Mouse (Mus musculus): ENCODE measurements around the gene Olfr49. TPM values are rescaled to one million over a fixed set of nuclear protein-coding genes. Genes with fewer than 3 reads are reported as not detected.

The Olfr49 gene
- total RNA-seq (2012; rRNA removed) = not detected in 2 replicates

GRCm38 (mm10) chr14:54284839-54285238 is at the start of gene Olfr49:
Gene Olfr49 (minus strand): TSS chr14:54284939.
- H3K27ac ChIP-seq (ENCODE audit: insufficient read depth, low read depth, low read length, poor library complexity, severe bottlenecking) = no peak within 1 kb of the TSS
- TF ChIP-seq HCFC1 (IDR thresholded peaks at IDR 0.05; ENCODE audit: borderline replicate concordance, insufficient read depth, low read length) (no peak), CHD2 (IDR thresholded peaks at IDR 0.05; ENCODE audit: low read depth, low read length) (no peak), MAFK (IDR thresholded peaks at IDR 0.05; ENCODE audit: insufficient read depth, low read depth, low read length) (no peak), ZNF384 (IDR thresholded peaks at IDR 0.05; ENCODE audit: low read depth, low read length) (no peak), ZC3H11A (IDR thresholded peaks at IDR 0.05; ENCODE audit: borderline replicate concordance, low read depth, low read length) (no peak)
- no peaks in the 10 kb centered on the region for H3K36me3 ChIP-seq (ENCODE audit: control insufficient read depth, insufficient read depth, low read length, poor library complexity, severe bottlenecking)
- no peaks in the 10 kb centered on the region for H3K4me1 ChIP-seq (ENCODE audit: control insufficient read depth in 2 of 2, insufficient read depth in 2 of 2, low read length in 2 of 2, poor library complexity in 1 of 2)
- no peak for DNase-seq (ENCODE audit: low read depth, low spot score)
- no peaks in the 10 kb centered on the region for H3K9me3 ChIP-seq (ENCODE audit: control insufficient read depth, insufficient read depth, low read depth, low read length)
- H3K9ac ChIP-seq (ENCODE audit: insufficient read depth, low read depth, low read length, poor library complexity, severe bottlenecking) = no peak within 1 kb of the TSS
- H3K4me3 ChIP-seq (ENCODE audit: insufficient read depth in 1 of 2, low read depth in 1 of 2, low read length in 2 of 2, poor library complexity in 1 of 2, severe bottlenecking in 1 of 2) = no peak within 1 kb of the TSS
- in situ Hi-C loops (cut with MboI; ENCODE audit: low sequenced_read_pairs in 2 of 2, unreplicated experiment in 2 of 2) = no loop called here

- H3K36me3 ChIP-seq (ENCODE audit: control insufficient read depth, insufficient read depth, low read length, poor library complexity, severe bottlenecking) = no peaks in the 10 kb centered on the region
- in situ Hi-C loops (cut with MboI; ENCODE audit: low sequenced_read_pairs in 2 of 2, unreplicated experiment in 2 of 2) = loop anchor here in 1 of 2 experiments (25.0 kb wide), 1 partner anchor 271 kb away; no protein-coding TSS in a partner anchor
- H3K9ac ChIP-seq (ENCODE audit: insufficient read depth, low read depth, low read length, poor library complexity, severe bottlenecking) = no peak overlapping the region
- no peak overlapping the region for H3K27ac ChIP-seq (ENCODE audit: insufficient read depth, low read depth, low read length, poor library complexity, severe bottlenecking)
- no peaks in the 10 kb centered on the region for H3K9me3 ChIP-seq (ENCODE audit: control insufficient read depth, insufficient read depth, low read depth, low read length)
- peaks cover 0 to 9% of the 10 kb centered on the region in 2 experiments; a peak in 1 of 4 replicates for H3K4me1 ChIP-seq (ENCODE audit: control insufficient read depth in 2 of 2, insufficient read depth in 2 of 2, low read length in 2 of 2, poor library complexity in 1 of 2)
- no peak overlapping the region for H3K4me3 ChIP-seq (ENCODE audit: insufficient read depth in 1 of 2, low read depth in 1 of 2, low read length in 2 of 2, poor library complexity in 1 of 2, severe bottlenecking in 1 of 2)
- TF ChIP-seq CHD2 (IDR thresholded peaks at IDR 0.05; ENCODE audit: low read depth, low read length) (no peak), ZNF384 (IDR thresholded peaks at IDR 0.05; ENCODE audit: low read depth, low read length) (no peak), MAFK (IDR thresholded peaks at IDR 0.05; ENCODE audit: insufficient read depth, low read depth, low read length) (no peak), ZC3H11A (IDR thresholded peaks at IDR 0.05; ENCODE audit: borderline replicate concordance, low read depth, low read length) (no peak), HCFC1 (IDR thresholded peaks at IDR 0.05; ENCODE audit: borderline replicate concordance, insufficient read depth, low read length) (no peak)
- no peak for DNase-seq (ENCODE audit: low read depth, low spot score)
Observed at GRCm38 (mm10) chr14:54333452-54334189, 48.9 kb upstream of the Olfr49 start.

GRCm38 (mm10) chr14:54332176-54333074 is 47.7 kb upstream of the Olfr49 start:
- TF ChIP-seq HCFC1 (IDR thresholded peaks at IDR 0.05; ENCODE audit: borderline replicate concordance, insufficient read depth, low read length) (no peak), ZNF384 (IDR thresholded peaks at IDR 0.05; ENCODE audit: low read depth, low read length) (no peak), CHD2 (IDR thresholded peaks at IDR 0.05; ENCODE audit: low read depth, low read length) (no peak), MAFK (IDR thresholded peaks at IDR 0.05; ENCODE audit: insufficient read depth, low read depth, low read length) (no peak), ZC3H11A (IDR thresholded peaks at IDR 0.05; ENCODE audit: borderline replicate concordance, low read depth, low read length) (no peak)
- Histone ChIP-seq H3K9ac (ENCODE audit: insufficient read depth, low read depth, low read length, poor library complexity, severe bottlenecking) (no peak overlapping the region), H3K4me1 (ENCODE audit: control insufficient read depth in 2 of 2, insufficient read depth in 2 of 2, low read length in 2 of 2, poor library complexity in 1 of 2) (peaks cover 0 to 9% of the 10 kb centered on the region in 2 experiments; a peak in 1 of 4 replicates), H3K27ac (ENCODE audit: insufficient read depth, low read depth, low read length, poor library complexity, severe bottlenecking) (no peak overlapping the region), H3K9me3 (ENCODE audit: control insufficient read depth, insufficient read depth, low read depth, low read length) (no peaks in the 10 kb centered on the region), H3K36me3 (ENCODE audit: control insufficient read depth, insufficient read depth, low read length, poor library complexity, severe bottlenecking) (no peaks in the 10 kb centered on the region), H3K4me3 (ENCODE audit: insufficient read depth in 1 of 2, low read depth in 1 of 2, low read length in 2 of 2, poor library complexity in 1 of 2, severe bottlenecking in 1 of 2) (no peak overlapping the region)
- in situ Hi-C loops (cut with MboI; ENCODE audit: low sequenced_read_pairs in 2 of 2, unreplicated experiment in 2 of 2) = loop anchor here in 1 of 2 experiments (25.0 kb wide), 1 partner anchor 270 kb away; no protein-coding TSS in a partner anchor
- no peak for DNase-seq (ENCODE audit: low read depth, low spot score)

GRCm38 (mm10) chr14:54331178-54331577 is 46.4 kb upstream of the Olfr49 start:
- no peak overlapping the region for H3K4me3 ChIP-seq (ENCODE audit: insufficient read depth in 1 of 2, low read depth in 1 of 2, low read length in 2 of 2, poor library complexity in 1 of 2, severe bottlenecking in 1 of 2)
- no peaks in the 10 kb centered on the region for H3K36me3 ChIP-seq (ENCODE audit: control insufficient read depth, insufficient read depth, low read length, poor library complexity, severe bottlenecking)
- DNase-seq (ENCODE audit: low read depth, low spot score) = no peak
- H3K9me3 ChIP-seq (ENCODE audit: control insufficient read depth, insufficient read depth, low read depth, low read length) = no peaks in the 10 kb centered on the region
- H3K4me1 ChIP-seq (ENCODE audit: control insufficient read depth in 2 of 2, insufficient read depth in 2 of 2, low read length in 2 of 2, poor library complexity in 1 of 2) = peaks cover 0 to 9% of the 10 kb centered on the region in 2 experiments; a peak in 1 of 4 replicates
- H3K9ac ChIP-seq (ENCODE audit: insufficient read depth, low read depth, low read length, poor library complexity, severe bottlenecking) = no peak overlapping the region
- in situ Hi-C loops (cut with MboI; ENCODE audit: low sequenced_read_pairs in 2 of 2, unreplicated experiment in 2 of 2) = loop anchor here in 1 of 2 experiments (25.0 kb wide), 1 partner anchor 269 kb away; no protein-coding TSS in a partner anchor
- TF ChIP-seq ZC3H11A (IDR thresholded peaks at IDR 0.05; ENCODE audit: borderline replicate concordance, low read depth, low read length) = no peak
- TF ChIP-seq HCFC1 (IDR thresholded peaks at IDR 0.05; ENCODE audit: borderline replicate concordance, insufficient read depth, low read length) = no peak
- TF ChIP-seq MAFK (IDR thresholded peaks at IDR 0.05; ENCODE audit: insufficient read depth, low read depth, low read length) = no peak
- TF ChIP-seq CHD2 (IDR thresholded peaks at IDR 0.05; ENCODE audit: low read depth, low read length) = no peak
- TF ChIP-seq ZNF384 (IDR thresholded peaks at IDR 0.05; ENCODE audit: low read depth, low read length) = no peak
- no peak overlapping the region for H3K27ac ChIP-seq (ENCODE audit: insufficient read depth, low read depth, low read length, poor library complexity, severe bottlenecking)

Measured in ES-E14 (cell line).